Mouse (Mus musculus) G1E (cell line): ENCODE measurements at regions not wholly inside any gene's neighbourhood (a gene's known extent, or its start where the extent isn't known, plus 50 kb on each side); places are given as distances from the start of the nearest gene placed in this dataset.

Experiments used
- CTCF ChIP-seq: IDR thresholded peaks from 2 replicates; pipeline ENCODE4 v1.5.1; 2012; ENCODE audit warnings: low read depth, low read length, inconsistent platforms, mixed read lengths
- POLR2AphosphoS5 ChIP-seq: IDR thresholded peaks from 2 replicates; pipeline ENCODE4 v1.6.1; 2012; ENCODE audit warnings: low read depth, low read length, inconsistent platforms; ENCODE audit not compliant: insufficient replicate concordance
- TAL1 ChIP-seq: conservative IDR thresholded peaks from 2 replicates; pipeline ENCODE4 v1.6.1; 2012; ENCODE audit warnings: low read depth, low read length, inconsistent platforms, mixed read lengths

DNA sequence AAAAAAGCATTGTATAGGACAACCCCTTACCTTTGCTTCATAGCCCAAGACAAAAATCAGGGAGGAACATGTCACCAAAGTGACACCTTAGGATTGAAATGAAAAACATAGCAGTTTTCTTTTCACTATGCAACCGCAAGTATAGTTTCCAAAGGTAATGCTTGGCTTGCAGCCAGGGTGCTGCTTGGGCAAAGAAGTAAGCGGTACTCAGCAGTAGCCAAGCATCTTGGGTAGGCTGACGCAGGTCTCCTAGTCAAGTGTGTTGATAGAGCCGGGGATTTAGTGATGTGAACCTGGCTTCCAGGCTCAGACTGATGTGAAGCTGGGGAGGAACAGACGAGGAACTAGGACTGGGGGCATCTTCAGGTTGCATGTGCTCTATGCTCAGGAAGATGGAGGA is 138.3 kb upstream of the Cadm1 start:
- TF ChIP-seq CTCF (no peak), POLR2AphosphoS5 (no peak), TAL1 (no peak)
